Mouse (Mus musculus): ENCODE data around the gene Klhl29.

DNA sequence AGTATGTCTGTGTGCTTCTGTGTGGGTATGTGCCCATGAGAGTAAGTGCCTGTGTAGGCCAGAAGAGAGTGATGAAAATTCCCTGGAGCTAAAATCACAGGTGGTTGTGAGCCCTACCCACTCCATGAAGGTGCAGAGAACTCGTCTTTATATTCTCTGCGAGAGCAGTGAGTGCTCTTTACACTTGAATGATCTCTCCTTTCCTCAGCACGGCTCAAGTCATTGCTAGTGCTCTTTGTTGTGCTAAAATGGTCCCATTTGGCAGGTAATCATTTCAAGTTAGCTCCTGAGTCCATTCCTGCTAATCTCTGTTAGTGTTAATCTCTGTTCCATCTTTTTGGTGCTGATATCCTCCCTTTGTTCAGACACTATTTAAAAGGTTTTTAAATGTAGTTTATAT lies 307.9 kb downstream of the Klhl29 start:
- no peak for TF ChIP-seq CTCF (IDR thresholded peaks at IDR 0.05; ENCODE audit: control insufficient read depth, insufficient read depth, insufficient read length)
- no peak for TF ChIP-seq MAX (IDR thresholded peaks at IDR 0.05)

Data from C2C12 (cell line).